Mouse (Mus musculus): ENCODE results near the gene Dstn. TPM values are rescaled to one million over a fixed set of nuclear protein-coding genes. Genes with fewer than 3 reads are reported as not detected.
A peak's percentile ranks its signal among the peaks of the same experiment; 100 is the strongest.

Dstn gene
- polyA plus RNA-seq, 1 experiment from 2014 or later = 377 TPM

- no peak overlapping the region for H3K9ac ChIP-seq
- H3K4me3 ChIP-seq = no peak overlapping the region
- no peak overlapping the region for H3K27ac ChIP-seq
- H3K4me2 ChIP-seq = no peak overlapping the region
- no peaks in the 10 kb centered on the region for H3K27me3 ChIP-seq
- no peaks in the 10 kb centered on the region for H3K4me1 ChIP-seq
- no peak for ATAC-seq (ENCODE audit: insufficient number of reproducible peaks, insufficient read depth, low FRiP score, low TSS enrichment, low read depth)
- no peaks in the 10 kb centered on the region for H3K9me3 ChIP-seq
- H3K36me3 ChIP-seq = peaks cover 92% of the 10 kb centered on the region
- WGBS = 92% methylated on average over 2 of the region's 2 CpGs
These were observed 55.7 kb downstream of the Dstn start for GRCm38 (mm10) chr2:143970841-143971240.

GRCm38 (mm10) chr2:143971887-143972286 lies 56.8 kb downstream of the Dstn start:
- ATAC-seq (ENCODE audit: insufficient number of reproducible peaks, insufficient read depth, low FRiP score, low TSS enrichment, low read depth) = no peak
- Histone ChIP-seq H3K9me3 (no peaks in the 10 kb centered on the region), H3K4me3 (no peak overlapping the region), H3K9ac (no peak overlapping the region), H3K4me2 (no peak overlapping the region), H3K36me3 (peaks cover 82% of the 10 kb centered on the region), H3K27me3 (no peaks in the 10 kb centered on the region), H3K27ac (no peak overlapping the region), H3K4me1 (no peaks in the 10 kb centered on the region)
- 81% methylated on average over 2 of the region's 2 CpGs for WGBS

GRCm38 (mm10) chr2:143973161-143973560 lies 58.0 kb downstream of the Dstn start:
- Histone ChIP-seq H3K9ac (no peak overlapping the region), H3K9me3 (no peaks in the 10 kb centered on the region), H3K4me1 (no peaks in the 10 kb centered on the region), H3K4me3 (no peak overlapping the region), H3K27me3 (no peaks in the 10 kb centered on the region), H3K27ac (no peak overlapping the region), H3K4me2 (no peak overlapping the region), H3K36me3 (peaks cover 71% of the 10 kb centered on the region)
- 94% methylated on average over 7 of the region's 7 CpGs for WGBS
- ATAC-seq (ENCODE audit: insufficient number of reproducible peaks, insufficient read depth, low FRiP score, low TSS enrichment, low read depth) = no peak

- Histone ChIP-seq H3K27ac (no peak overlapping the region), H3K4me3 (no peak overlapping the region), H3K4me2 (no peak overlapping the region), H3K9ac (no peak overlapping the region), H3K27me3 (no peaks in the 10 kb centered on the region), H3K4me1 (no peaks in the 10 kb centered on the region), H3K36me3 (peaks cover 64% of the 10 kb centered on the region), H3K9me3 (no peaks in the 10 kb centered on the region)
- WGBS = 94% methylated on average over 5 of the region's 5 CpGs
- no peak for ATAC-seq (ENCODE audit: insufficient number of reproducible peaks, insufficient read depth, low FRiP score, low TSS enrichment, low read depth)
These were observed 60.1 kb downstream of the Dstn start for GRCm38 (mm10) chr2:143975146-143975649.

- Histone ChIP-seq H3K4me1 (peaks cover 2% of the 10 kb centered on the region; the same call in 1 of the 2 replicates), H3K9me3 (no peaks in the 10 kb centered on the region), H3K36me3 (peaks cover 55% of the 10 kb centered on the region), H3K27ac (no peak overlapping the region), H3K4me3 (no peak overlapping the region), H3K9ac (no peak overlapping the region), H3K27me3 (no peaks in the 10 kb centered on the region), H3K4me2 (no peak overlapping the region)
- no peak for ATAC-seq (ENCODE audit: insufficient number of reproducible peaks, insufficient read depth, low FRiP score, low TSS enrichment, low read depth)
- 90% methylated on average over 8 of the region's 8 CpGs for WGBS
These were observed 63.5 kb downstream of the Dstn start for GRCm38 (mm10) chr2:143978444-143979147.

- 39% methylated on average over 6 of the region's 6 CpGs for WGBS
These were observed 65.8 kb downstream of the Dstn start for GRCm38 (mm10) chr2:143980781-143981398.

GRCm38 (mm10) chr2:143982152-143982551 lies 67.0 kb downstream of the Dstn start:
- no peak overlapping the region for H3K27ac ChIP-seq
- H3K9ac ChIP-seq = no peak overlapping the region
- H3K4me2 ChIP-seq = no peak overlapping the region
- H3K36me3 ChIP-seq = peaks cover 55% of the 10 kb centered on the region
- 83% methylated on average over 4 of the region's 4 CpGs for WGBS
- peaks cover 6% of the 10 kb centered on the region for H3K4me1 ChIP-seq
- no peaks in the 10 kb centered on the region for H3K9me3 ChIP-seq
- no peak overlapping the region for H3K4me3 ChIP-seq
- H3K27me3 ChIP-seq = no peaks in the 10 kb centered on the region
- no peak for ATAC-seq (ENCODE audit: insufficient number of reproducible peaks, insufficient read depth, low FRiP score, low TSS enrichment, low read depth)

More at GRCm38 (mm10) chr2:143980781-143981398, 65.8 kb downstream of the Dstn start:
- H3K4me3 ChIP-seq = no peak overlapping the region
- H3K4me1 ChIP-seq = peaks cover 6% of the 10 kb centered on the region
- H3K36me3 ChIP-seq = peaks cover 53% of the 10 kb centered on the region
- no peak overlapping the region for H3K9ac ChIP-seq
- ATAC-seq (ENCODE audit: insufficient number of reproducible peaks, insufficient read depth, low FRiP score, low TSS enrichment, low read depth) = peak; percentile 70
- no peak overlapping the region for H3K27ac ChIP-seq
- no peak overlapping the region for H3K4me2 ChIP-seq
- H3K9me3 ChIP-seq = no peaks in the 10 kb centered on the region
- no peaks in the 10 kb centered on the region for H3K27me3 ChIP-seq

GRCm38 (mm10) chr2:143982901-143983300 lies 67.8 kb downstream of the Dstn start:
- Histone ChIP-seq H3K27ac (no peak overlapping the region), H3K27me3 (no peaks in the 10 kb centered on the region), H3K36me3 (peaks cover 62% of the 10 kb centered on the region), H3K9me3 (no peaks in the 10 kb centered on the region), H3K9ac (no peak overlapping the region), H3K4me2 (no peak overlapping the region), H3K4me1 (peaks cover 6% of the 10 kb centered on the region), H3K4me3 (no peak overlapping the region)
- no peak for ATAC-seq (ENCODE audit: insufficient number of reproducible peaks, insufficient read depth, low FRiP score, low TSS enrichment, low read depth)
- 50% methylated on average over 3 of the region's 3 CpGs for WGBS

GRCm38 (mm10) chr2:143983482-143983881 lies 68.4 kb downstream of the Dstn start:
- ATAC-seq (ENCODE audit: insufficient number of reproducible peaks, insufficient read depth, low FRiP score, low TSS enrichment, low read depth) = no peak
- H3K36me3 ChIP-seq = peaks cover 61% of the 10 kb centered on the region
- WGBS = 58% methylated on average over 2 of the region's 2 CpGs

GRCm38 (mm10) chr2:143987485-143987884 lies 72.4 kb downstream of the Dstn start:
- no peak overlapping the region for H3K27ac ChIP-seq
- WGBS = 73% methylated on average over 2 of the region's 2 CpGs
- no peaks in the 10 kb centered on the region for H3K27me3 ChIP-seq
- no peaks in the 10 kb centered on the region for H3K9me3 ChIP-seq
- H3K9ac ChIP-seq = no peak overlapping the region
- ATAC-seq (ENCODE audit: insufficient number of reproducible peaks, insufficient read depth, low FRiP score, low TSS enrichment, low read depth) = no peak
- H3K36me3 ChIP-seq = peaks cover 48% of the 10 kb centered on the region
- H3K4me3 ChIP-seq = no peak overlapping the region
- H3K4me2 ChIP-seq = no peak overlapping the region
- H3K4me1 ChIP-seq = peaks cover 16% of the 10 kb centered on the region

More at GRCm38 (mm10) chr2:143983482-143983881, 68.4 kb downstream of the Dstn start:
- Histone ChIP-seq H3K27ac (no peak overlapping the region), H3K4me3 (no peak overlapping the region), H3K27me3 (no peaks in the 10 kb centered on the region), H3K9ac (no peak overlapping the region), H3K4me2 (no peak overlapping the region), H3K4me1 (peaks cover 6% of the 10 kb centered on the region), H3K9me3 (no peaks in the 10 kb centered on the region)

GRCm38 (mm10) chr2:143988016-143988415 lies 72.9 kb downstream of the Dstn start:
- H3K4me1 ChIP-seq = peaks cover 17% of the 10 kb centered on the region
- 89% methylated on average over 3 of the region's 3 CpGs for whole genome bisulfite sequencing
- H3K4me2 ChIP-seq = no peak overlapping the region
- peaks cover 48% of the 10 kb centered on the region for H3K36me3 ChIP-seq
- H3K4me3 ChIP-seq = no peak overlapping the region
- no peak overlapping the region for H3K9ac ChIP-seq
- no peaks in the 10 kb centered on the region for H3K9me3 ChIP-seq
- no peak for ATAC-seq (ENCODE audit: insufficient number of reproducible peaks, insufficient read depth, low FRiP score, low TSS enrichment, low read depth)
- H3K27ac ChIP-seq = no peak overlapping the region
- no peaks in the 10 kb centered on the region for H3K27me3 ChIP-seq

GRCm38 (mm10) chr2:143990997-143991396 lies 75.9 kb downstream of the Dstn start:
- Histone ChIP-seq H3K9ac (no peak overlapping the region), H3K4me3 (no peak overlapping the region), H3K4me1 (peaks cover 16% of the 10 kb centered on the region), H3K9me3 (no peaks in the 10 kb centered on the region), H3K27me3 (no peaks in the 10 kb centered on the region), H3K36me3 (peaks cover 27% of the 10 kb centered on the region), H3K27ac (no peak overlapping the region), H3K4me2 (no peak overlapping the region)
- ATAC-seq (ENCODE audit: insufficient number of reproducible peaks, insufficient read depth, low FRiP score, low TSS enrichment, low read depth) = no peak
- 39% methylated on average over 1 of the region's 1 CpGs for WGBS

Data from embryonic facial prominence, embryonic 13.5 days (tissue).